Mouse (Mus musculus) liver, embryonic 14.5 days (tissue): ENCODE results near the gene Wdr4. TPM values are rescaled to one million over a fixed set of nuclear protein-coding genes. Genes with fewer than 3 reads are reported as not detected.
"Not testable (repeated sequence)": the region's sequence is repeated elsewhere in the genome, so short reads cannot be mapped to it uniquely, and the experiment has no call there.

Source experiments
- ATAC-seq: fragments of 200-750 bp; cut with Nextera tagmentation; 2 replicates; pipeline ENCODE4 v1.8.0; 2017; ENCODE audit warnings: moderate number of reproducible peaks, mild to moderate bottlenecking, moderate library complexity; ENCODE audit not compliant: insufficient read depth
- DNase-seq, 3 experiments: peaks; one replicate each; pipeline ENCODE4 v3.0.0-alpha.2; 2012 to 2013; ENCODE audit warnings: low read depth in 3 of 3, low spot score in 3 of 3
- H3K27ac ChIP-seq: fragments of 300-500 bp; sonication (generic); 2 replicates; pipeline ENCODE4 v1.5.1; 2014; ENCODE audit warnings: moderate library complexity, mild to moderate bottlenecking, control low read depth, inconsistent platforms
- H3K27me3 ChIP-seq: fragments of 300-500 bp; sonication (generic); 2 replicates; pipeline ENCODE4 v1.6.1; 2014; ENCODE audit warnings: mild to moderate bottlenecking, low read length, moderate library complexity; ENCODE audit not compliant: control insufficient read depth, insufficient read depth
- H3K36me3 ChIP-seq: fragments of 300-500 bp; sonication (generic); replicated peaks from 2 replicates; pipeline ENCODE4 v1.6.1; 2014; ENCODE audit warnings: low read depth; ENCODE audit not compliant: control insufficient read depth, insufficient read depth
- H3K4me1 ChIP-seq, 2 experiments: fragments of 200-500 bp in 1 of 2; fragments of 300-500 bp in 1 of 2; sonication (generic) in 1 of 2; replicated peaks; 2 replicates each; pipeline ENCODE4 v1.6.1; 2012 to 2014; ENCODE audit warnings: antibody characterized with exemption in 1 of 2, inconsistent platforms in 1 of 2, low read length in 1 of 2; ENCODE audit not compliant: control insufficient read depth in 2 of 2, insufficient read depth in 2 of 2
- H3K4me2 ChIP-seq: fragments of 300-500 bp; sonication (generic); 2 replicates; pipeline ENCODE4 v1.6.1; 2014; ENCODE audit warnings: low read depth, mild to moderate bottlenecking, control low read depth, moderate library complexity
- H3K4me3 ChIP-seq, 2 experiments: fragments of 200-500 bp in 1 of 2; fragments of 300-500 bp in 1 of 2; sonication (generic) in 1 of 2; 2 replicates each; pipeline ENCODE4 v1.5.1; 2012 to 2014; ENCODE audit warnings: low read depth in 2 of 2, low read length in 2 of 2, mild to moderate bottlenecking in 2 of 2, control low read depth in 1 of 2, inconsistent platforms in 1 of 2, moderate library complexity in 1 of 2; ENCODE audit not compliant: insufficient read depth in 1 of 2
- H3K9ac ChIP-seq: fragments of 300-500 bp; sonication (generic); replicated peaks from 2 replicates; pipeline ENCODE4 v1.6.1; 2014; ENCODE audit warnings: mild to moderate bottlenecking, control low read depth, moderate library complexity
- H3K9me3 ChIP-seq: fragments of 300-500 bp; sonication (generic); 2 replicates; pipeline ENCODE4 v1.6.1; 2016; ENCODE audit warnings: low read length, mixed read lengths; ENCODE audit not compliant: control insufficient read depth
- CTCF ChIP-seq: IDR thresholded peaks from 2 replicates; pipeline ENCODE4 v1.5.1; 2016; ENCODE audit warnings: antibody characterized with exemption, low read depth, control low read depth
- EP300 ChIP-seq: IDR thresholded peaks from 2 replicates; pipeline ENCODE4 v1.6.1; 2016; ENCODE audit warnings: antibody characterized with exemption, low read depth
- WGBS: fragments of 180-500 bp; shearing (Covaris S2); extraction: QIAGEN DNeasy Blood & Tissue Kit; methylation state at CpG from one replicate; pipeline ENCODE4 v1.1.7; 2014; ENCODE audit not compliant: insufficient replicate concordance; 5-methylcytosine and 5-hydroxymethylcytosine counted together
- polyA plus RNA-seq, 2 experiments: library from polyadenylated mRNA; depleted of rRNA in 1 of 2; stranded (reverse) in 1 of 2; unstranded in 1 of 2; fragments of >200 nt; fragmentation: Nextera tagmentation in 1 of 2; extraction: Ambion mirVana in 1 of 2; gene quantifications; 2 replicates each; pipeline versions ENCODE4 v1.2.1 to v1.2.3; 2012 to 2014

Wdr4 gene
- polyA plus RNA-seq, 2 experiments = 14.1 to 21.1 TPM

DNA sequence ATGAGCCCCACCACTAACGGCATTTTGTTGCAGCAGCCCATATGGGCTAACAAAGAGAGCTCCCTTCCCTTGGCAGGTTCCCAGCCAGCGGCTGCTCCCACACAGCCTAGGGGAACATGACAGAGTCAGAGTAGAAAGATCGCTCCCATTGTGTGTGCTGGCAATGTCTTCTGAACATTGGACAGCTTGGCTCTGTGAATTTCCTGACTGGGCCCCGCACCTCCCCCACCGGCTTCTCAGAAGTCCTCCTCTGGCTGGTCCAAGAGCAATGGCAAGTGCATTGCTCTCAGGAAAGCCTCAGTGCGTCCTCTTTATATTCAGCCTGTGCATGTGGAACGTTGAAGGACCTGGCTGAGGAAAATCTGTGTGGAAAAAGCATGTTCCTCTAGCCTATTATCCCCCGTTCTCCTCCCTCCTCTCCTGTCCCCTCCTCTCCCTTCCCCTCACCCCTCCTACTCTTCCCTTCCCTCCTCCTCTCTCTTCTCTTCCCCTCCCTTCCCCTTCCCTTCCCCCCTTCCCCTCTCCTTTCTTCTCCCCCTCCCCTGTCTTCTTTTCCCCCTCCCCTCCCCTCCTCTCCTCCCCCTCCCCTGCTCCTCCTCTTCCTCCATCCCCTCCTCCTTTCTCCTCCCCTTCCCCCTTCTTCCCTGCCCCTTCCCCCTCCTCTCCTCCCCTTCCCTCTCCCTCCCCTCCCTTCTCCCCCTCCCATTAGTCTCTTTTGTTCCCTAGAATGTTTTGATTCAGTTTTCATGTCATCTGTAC is 16.3 kb upstream of the Wdr4 start:
- Histone ChIP-seq H3K27me3 (no peaks in the 10 kb centered on the region), H3K4me2 (no peak overlapping the region), H3K27ac (no peak overlapping the region), H3K4me3 (no peak overlapping the region), H3K4me1 (no peaks in the 10 kb centered on the region), H3K9ac (no peak overlapping the region), H3K9me3 (no peaks in the 10 kb centered on the region), H3K36me3 (no peaks in the 10 kb centered on the region)
- DNase-seq = no peak
- 28% methylated on average over 8 of the region's 8 CpGs for WGBS
- no peak for ATAC-seq
- no peak for TF ChIP-seq CTCF
- TF ChIP-seq EP300 = no peak

- Histone ChIP-seq H3K36me3 (no peaks in the 10 kb centered on the region), H3K9ac (no peak overlapping the region), H3K9me3 (no peaks in the 10 kb centered on the region), H3K4me1 (no peaks in the 10 kb centered on the region), H3K4me3 (no peak overlapping the region), H3K27ac (no peak overlapping the region), H3K27me3 (no peaks in the 10 kb centered on the region), H3K4me2 (no peak overlapping the region)
- WGBS = 56% methylated on average over 4 of the region's 4 CpGs
- ATAC-seq (no peak), DNase-seq (no peak)
- TF ChIP-seq CTCF (no peak), EP300 (no peak)
Observed at GRCm38 (mm10) chr17:31535358-31535757, 15.6 kb upstream of the Wdr4 start.

DNA sequence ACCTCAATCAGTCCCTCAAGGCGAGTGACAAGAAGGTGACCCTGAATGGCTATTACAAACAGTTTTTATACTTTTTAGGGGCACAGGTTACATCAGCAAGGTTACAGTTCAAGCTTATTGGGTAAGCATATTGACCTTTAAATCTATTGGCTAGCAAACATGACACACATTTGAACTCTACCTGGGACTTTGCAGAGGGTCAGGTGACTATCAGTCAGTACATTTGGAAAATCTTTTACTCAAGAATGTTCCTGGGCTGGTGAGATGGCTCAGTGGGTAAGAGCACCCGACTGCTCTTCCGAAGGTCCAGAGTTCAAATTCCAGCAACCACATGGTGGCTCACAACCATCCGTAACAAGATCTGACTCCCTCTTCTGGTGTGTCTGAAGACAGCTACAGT is 12.6 kb upstream of the Wdr4 start:
- WGBS = 63% methylated on average over 3 of the region's 4 CpGs
- H3K9me3 ChIP-seq, ATAC-seq: not testable (repeated sequence)

GRCm38 (mm10) chr17:31531441-31532158 is 11.8 kb upstream of the Wdr4 start:
- 76% methylated on average over 14 of the region's 14 CpGs for WGBS
- peaks cover 8% of the 10 kb centered on the region for H3K36me3 ChIP-seq
- ATAC-seq (no peak), DNase-seq (no peak)
- no peak overlapping the region for H3K27ac ChIP-seq
- no peak overlapping the region for H3K4me3 ChIP-seq
- H3K27me3 ChIP-seq = no peaks in the 10 kb centered on the region
- no peak overlapping the region for H3K9ac ChIP-seq
- no peak overlapping the region for H3K4me2 ChIP-seq
- H3K4me1 ChIP-seq = no peaks in the 10 kb centered on the region
- TF ChIP-seq EP300 (no peak), CTCF (no peak)
- H3K9me3 ChIP-seq = no peaks in the 10 kb centered on the region

More for the DNA sequence above, 12.6 kb upstream of the Wdr4 start:
- not testable (repeated sequence) for H3K27ac ChIP-seq, H3K4me3 ChIP-seq, H3K27me3 ChIP-seq, H3K4me2 ChIP-seq, H3K4me1 ChIP-seq, DNase-seq, H3K36me3 ChIP-seq, H3K9ac ChIP-seq

- WGBS = 59% methylated on average over 15 of the region's 15 CpGs
- TF ChIP-seq EP300 (no peak), CTCF (peak; percentile 58)
- ATAC-seq = no peak
- Histone ChIP-seq H3K4me1 (no peaks in the 10 kb centered on the region), H3K4me2 (no peak overlapping the region), H3K9ac (no peak overlapping the region), H3K27ac (no peak overlapping the region), H3K36me3 (peaks cover 8% of the 10 kb centered on the region), H3K4me3 (no peak overlapping the region), H3K27me3 (no peaks in the 10 kb centered on the region), H3K9me3 (no peaks in the 10 kb centered on the region)
- no peak for DNase-seq
Observed at GRCm38 (mm10) chr17:31529314-31529713, 9.5 kb upstream of the Wdr4 start.
